Mouse (Mus musculus) spleen, adult 18-20 months (tissue): ENCODE results near the gene Ccr1l1.

ENCODE experiments used
- DNase-seq, 2 experiments: peaks; one replicate each; pipeline ENCODE4 v3.0.0; 2022; ENCODE audit warnings: mixed read lengths in 2 of 2

The Ccr1l1 gene

GRCm38 (mm10) chr9:123957911-123958413 is 20.2 kb downstream of the Ccr1l1 start:
- DNase-seq, result no peak

DNA sequence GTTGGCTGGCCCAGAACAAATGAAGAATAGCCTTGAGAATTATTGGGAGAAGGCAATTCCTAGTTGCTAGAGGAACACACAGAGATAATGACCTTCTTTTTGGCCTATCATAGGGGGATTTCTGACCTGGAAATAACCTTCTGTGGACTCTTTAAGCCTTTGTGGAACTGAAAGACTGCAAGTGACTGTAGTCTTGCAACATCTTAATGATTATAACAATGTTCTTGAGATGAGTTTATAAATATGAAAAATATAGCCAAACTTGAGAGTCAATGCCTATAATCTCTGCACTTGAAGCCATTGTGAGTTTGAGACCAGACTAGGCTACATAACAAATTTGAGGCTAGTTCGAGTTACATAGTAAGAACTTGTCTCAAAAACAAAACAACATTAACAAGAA is 21.3 kb downstream of the Ccr1l1 start:
- DNase-seq, result no peak

- DNase-seq, result no peak
Observed at GRCm38 (mm10) chr9:123953551-123953950, 24.7 kb downstream of the Ccr1l1 start.

GRCm38 (mm10) chr9:123951176-123951575 is 27.0 kb downstream of the Ccr1l1 start:
- DNase-seq, result no peak

GRCm38 (mm10) chr9:123949432-123949831 is 28.8 kb downstream of the Ccr1l1 start:
- DNase-seq, result no peak

- DNase-seq, result no peak
Observed at GRCm38 (mm10) chr9:123947815-123948214, 30.4 kb downstream of the Ccr1l1 start.

GRCm38 (mm10) chr9:123942025-123942424 is 36.2 kb downstream of the Ccr1l1 start:
- DNase-seq, result no peak

- no peak for DNase-seq
Observed at GRCm38 (mm10) chr9:123941316-123941715, 36.9 kb downstream of the Ccr1l1 start.

GRCm38 (mm10) chr9:123940628-123941027 is 37.6 kb downstream of the Ccr1l1 start:
- DNase-seq, result no peak

GRCm38 (mm10) chr9:123940168-123940567 is 38.0 kb downstream of the Ccr1l1 start:
- DNase-seq, result no peak

DNA sequence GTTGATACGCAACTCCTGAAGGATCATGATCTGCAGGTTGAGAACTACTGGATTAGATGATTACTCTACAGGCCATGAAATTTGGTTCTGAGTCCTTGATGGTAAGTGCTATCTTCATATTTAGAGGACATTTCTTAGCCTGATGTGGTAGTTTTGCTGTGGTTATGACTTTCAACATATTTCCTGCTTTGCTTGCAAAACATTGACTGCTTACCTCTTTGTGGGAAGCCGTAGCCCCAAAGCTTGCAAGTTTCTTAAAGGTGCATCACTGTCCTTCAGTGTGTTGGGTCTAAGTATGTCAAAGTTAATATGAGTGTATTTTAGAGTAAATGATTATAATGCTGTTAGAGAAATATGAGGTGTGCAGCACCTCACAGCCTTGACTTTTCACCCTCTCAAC is 40.2 kb downstream of the Ccr1l1 start:
- no peak for DNase-seq

DNA sequence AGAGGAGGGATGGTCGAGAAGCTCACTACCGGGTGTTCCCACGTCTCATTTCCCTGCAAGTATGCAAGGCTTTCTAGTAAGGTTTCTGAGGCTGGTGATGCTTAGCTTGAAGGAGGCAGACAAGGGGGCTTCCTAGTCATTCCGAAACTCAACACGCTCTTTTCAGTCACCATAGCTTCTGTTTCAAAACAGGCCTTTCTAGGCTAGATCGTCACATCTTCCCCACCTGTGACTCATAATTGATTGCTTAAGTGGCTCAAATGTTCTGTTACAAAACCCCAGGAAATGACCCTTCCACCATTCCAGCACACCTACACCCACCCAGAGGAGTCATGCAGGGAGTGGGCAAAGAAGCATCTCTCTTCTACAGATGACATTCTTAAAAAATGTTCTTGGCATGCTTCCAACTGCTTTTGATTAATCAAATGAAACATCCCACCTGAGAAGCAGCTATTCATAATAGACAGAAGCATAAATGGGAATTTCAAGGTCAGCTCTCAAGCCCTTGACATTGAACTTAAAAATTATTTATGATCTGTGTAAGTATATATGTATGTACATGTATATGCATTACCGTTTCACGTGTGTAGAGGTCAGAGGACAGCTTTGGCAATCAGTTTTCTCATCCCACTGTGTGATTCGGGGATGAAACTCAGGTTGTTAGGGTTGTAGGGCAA is 41.5 kb downstream of the Ccr1l1 start:
- DNase-seq, result no peak

- DNase-seq, result no peak
Observed at GRCm38 (mm10) chr9:123935776-123936175, 42.4 kb downstream of the Ccr1l1 start.

DNA sequence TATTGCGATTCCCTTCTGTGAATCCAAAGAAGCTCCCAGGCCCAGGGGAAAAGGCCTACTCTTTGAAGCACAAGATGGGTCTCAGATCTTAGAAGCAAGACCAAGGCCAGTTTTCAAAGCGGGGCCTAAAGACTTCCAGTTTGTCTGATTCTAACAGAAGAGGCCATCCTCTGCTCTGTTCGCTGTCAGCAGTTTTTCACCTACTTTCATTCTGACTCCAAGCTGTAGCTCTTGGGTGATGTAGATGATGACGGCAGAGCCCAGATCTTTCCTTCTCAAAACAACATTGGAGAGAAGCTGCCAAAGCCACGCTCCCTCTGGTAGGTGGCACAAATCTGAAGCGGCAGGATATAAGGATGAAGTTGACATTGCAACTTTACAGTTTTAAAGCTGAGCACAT is 42.9 kb downstream of the Ccr1l1 start:
- DNase-seq, result no peak

DNA sequence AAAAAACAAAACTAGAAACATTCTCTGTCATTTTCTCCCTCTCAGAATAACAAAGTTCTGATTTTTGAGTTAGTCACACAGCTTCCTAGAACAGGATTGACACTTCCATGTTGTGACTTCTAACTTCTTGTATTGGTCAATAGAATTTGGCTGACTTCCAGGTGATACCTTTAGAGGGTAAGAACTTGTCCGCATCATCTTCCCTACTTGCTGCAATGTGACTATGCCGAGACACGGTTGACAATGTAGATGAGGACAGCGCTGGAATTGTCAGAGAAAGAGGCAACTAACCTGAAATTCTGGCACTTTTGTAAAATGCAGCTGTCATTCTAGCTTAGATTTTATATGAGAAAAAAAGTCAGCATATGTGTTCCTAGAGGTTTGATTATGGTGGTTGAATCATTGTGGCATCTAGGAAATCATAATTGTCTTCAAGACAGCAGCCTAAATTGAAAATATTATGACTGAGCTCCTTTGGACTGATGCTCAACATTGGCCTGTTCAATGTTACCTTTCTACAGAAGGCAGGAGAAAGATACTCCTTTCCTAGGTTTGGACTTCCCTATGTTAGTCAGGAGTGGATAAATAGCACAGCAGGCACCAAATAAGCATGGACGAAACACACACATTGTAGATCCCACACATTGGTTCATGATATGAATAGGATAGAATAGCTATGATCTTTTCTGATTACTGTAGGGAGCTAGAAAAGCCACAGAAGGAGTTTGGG is 44.3 kb downstream of the Ccr1l1 start:
- DNase-seq, result no peak

DNA sequence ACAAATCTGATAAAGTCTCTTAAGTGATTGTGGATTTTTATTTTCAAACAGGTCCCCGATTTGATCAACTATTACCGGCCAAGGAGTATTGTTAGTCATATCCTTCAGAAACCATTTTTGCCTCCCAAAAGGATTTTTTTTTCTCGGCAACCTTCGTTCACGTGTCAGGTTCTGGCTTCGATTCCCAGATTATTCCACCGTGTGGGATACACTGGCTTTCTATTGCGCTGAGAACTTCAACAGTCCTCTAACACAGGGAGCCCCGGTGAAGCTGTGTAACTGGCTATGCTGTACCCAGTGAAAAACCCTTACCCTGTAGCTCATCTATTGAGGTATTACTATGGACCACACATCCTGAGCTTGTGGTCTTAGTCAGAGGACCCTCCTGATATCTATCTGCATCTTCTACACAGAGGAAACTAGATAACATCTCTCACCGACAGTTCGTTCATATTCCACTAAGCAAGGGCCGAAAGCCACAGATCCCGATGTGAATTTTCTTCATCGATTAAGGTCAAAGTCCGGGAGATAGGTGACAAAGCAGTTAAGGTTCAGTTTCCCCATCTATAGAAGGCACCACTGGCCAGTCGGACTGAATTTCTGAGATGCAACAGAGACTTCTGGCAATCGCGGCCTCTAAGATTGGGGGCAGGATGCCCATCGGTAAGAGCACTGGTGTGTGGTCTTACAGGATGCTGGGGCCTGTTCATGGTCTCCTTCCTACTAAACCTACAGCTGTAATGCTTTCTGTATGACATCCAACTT is 45.1 kb downstream of the Ccr1l1 start:
- DNase-seq, result no peak

DNA sequence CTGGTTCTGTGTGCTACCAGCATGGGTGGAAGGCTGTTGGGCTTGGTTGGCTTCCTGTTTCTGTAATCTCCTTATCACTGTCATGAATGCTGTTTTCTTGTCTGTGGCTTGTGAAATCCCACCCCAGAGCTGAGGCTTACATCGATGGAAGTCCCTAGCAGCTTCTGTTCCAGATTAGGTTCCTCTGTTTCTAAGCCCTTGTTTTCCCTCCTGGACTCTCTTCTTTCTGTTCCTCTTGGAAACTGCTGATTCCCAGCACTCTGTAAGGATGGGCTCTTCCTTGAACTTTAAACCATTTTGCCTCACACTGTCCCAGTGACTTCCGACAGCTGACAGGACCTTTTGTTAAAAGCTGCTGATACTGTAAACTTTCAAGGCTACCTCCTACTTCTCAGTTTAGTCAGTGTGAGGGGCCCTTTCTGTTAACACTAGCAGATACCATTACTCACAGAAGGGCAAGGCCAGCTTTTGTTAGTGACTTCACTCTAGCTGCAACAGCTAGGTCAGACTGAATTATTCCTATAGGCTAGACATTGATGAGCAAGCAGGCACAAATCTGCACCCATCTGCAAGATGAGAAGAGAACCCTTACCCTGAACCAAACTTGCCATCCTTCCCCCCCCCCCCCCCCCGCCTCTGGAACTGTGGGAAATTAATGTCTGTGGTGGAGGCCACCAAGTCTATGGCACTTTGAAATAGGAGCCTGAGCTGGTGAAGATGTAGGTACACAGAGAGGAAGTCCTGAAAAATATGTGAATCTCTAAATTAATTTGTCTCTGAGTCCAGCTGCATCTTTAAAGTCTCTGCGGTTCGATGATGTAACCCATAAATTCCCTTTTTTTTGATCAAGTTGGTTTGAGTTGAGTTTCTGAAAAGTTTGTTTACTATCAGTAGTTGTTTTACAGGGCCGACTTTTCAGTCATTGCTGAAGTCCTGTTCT is 46.2 kb downstream of the Ccr1l1 start:
- DNase-seq, result no peak

- no peak for DNase-seq
Observed at GRCm38 (mm10) chr9:123930926-123931325, 47.3 kb downstream of the Ccr1l1 start.

DNA sequence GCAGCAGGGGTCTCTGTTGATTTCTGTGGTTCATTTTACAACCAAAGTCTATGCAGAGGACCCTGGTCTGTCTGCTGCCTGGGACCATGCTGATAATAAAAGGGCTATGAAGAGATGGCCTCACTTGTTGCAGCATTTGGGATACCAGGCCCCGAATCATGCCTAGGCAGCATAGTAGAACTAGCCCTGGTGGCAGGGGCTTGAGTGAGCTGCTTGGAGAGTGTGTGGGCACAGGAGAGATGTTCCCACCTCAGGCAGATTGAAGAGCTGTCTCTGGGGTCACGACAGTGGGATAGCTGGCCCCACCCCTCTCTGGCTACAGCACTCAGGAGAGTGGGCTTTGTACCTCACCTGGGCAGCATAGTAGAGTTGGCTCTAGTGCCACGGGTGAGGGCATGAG is 47.7 kb downstream of the Ccr1l1 start:
- DNase-seq, result no peak

DNA sequence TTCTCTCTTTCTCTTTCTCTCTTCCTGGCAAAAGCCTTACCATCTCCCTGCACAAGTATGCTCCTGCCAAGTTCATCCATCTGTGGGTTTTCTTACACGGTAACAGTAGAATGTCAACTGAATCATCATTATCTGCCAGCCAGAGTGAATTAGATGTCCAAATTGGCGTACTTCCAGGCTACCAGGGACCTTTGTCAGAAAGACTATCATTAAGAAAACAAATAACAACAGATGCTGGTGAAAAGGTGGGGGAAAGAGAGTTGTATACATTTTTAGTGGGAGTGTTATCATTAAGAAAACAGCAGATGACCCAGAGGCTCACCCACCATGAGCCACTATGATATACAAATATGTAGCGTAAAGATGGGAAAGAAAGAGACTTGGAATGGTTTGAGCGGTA is 48.3 kb downstream of the Ccr1l1 start:
- no peak for DNase-seq

DNA sequence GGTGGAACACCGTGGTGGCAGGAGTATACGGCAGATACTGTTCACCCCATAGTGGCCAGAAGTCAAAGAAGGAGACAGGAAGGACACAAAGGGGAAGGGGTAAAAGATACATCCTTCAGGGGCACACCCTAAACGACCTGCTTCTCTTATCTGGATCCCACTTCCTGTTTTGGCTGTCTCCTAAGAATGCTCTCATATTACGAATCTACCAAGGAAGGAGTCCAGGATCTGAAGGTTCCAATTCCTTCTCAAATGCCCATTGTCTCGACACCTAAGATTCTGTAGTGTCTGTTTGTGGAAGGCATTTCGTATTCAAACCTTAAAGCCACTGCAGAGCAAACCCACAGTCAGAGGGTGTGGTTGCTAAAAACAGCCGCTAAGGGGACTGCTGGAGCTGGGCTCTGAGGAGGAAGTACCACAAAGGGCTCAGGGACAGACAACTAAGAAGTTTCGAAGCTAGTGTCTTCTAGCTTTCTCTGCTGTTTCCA is 49.4 kb downstream of the Ccr1l1 start:
- DNase-seq, result peak; percentile 57 to 61

DNA sequence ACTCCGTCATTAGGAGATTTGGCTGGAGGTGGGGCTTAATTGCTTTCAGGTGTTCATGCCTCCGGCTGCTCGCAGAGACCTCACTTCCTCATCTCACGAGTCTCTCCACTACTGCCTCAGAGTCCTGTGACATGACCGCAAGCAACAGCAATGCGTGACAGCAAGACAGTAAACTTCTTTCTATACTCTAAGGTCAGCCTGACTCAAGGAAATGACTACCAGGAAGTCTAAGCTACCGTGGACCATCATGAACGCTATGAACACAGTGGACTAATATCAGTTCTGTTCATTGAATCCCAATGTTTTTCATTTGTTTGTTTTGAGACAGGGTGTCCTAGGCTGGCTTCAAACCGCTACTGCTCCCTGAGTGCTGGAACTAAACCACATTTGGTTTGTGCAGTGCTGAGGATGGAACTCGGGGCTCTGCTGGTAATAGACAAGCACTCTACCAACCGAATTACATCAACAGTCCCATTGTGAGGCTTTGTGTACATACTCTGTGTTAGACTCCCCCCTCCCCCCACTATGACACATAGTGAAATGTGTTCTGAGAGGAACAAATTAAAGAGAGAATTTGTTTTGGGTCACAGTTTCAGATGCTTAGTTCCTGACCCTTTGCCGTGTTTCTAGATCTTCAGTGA is 50.0 kb downstream of the Ccr1l1 start:
- peak; percentile 63 to 68 for DNase-seq
